Mouse (Mus musculus) lung, postnatal 25 days (tissue): ENCODE results near the gene Pi16.
"Not testable (repeated sequence)": the region's sequence is repeated elsewhere in the genome, so short reads cannot be mapped to it uniquely, and the experiment has no call there.

Experiments
- DNase-seq: peaks from one replicate; pipeline ENCODE4 v3.0.0; 2022; ENCODE audit warnings: low spot score

The Pi16 gene

DNA sequence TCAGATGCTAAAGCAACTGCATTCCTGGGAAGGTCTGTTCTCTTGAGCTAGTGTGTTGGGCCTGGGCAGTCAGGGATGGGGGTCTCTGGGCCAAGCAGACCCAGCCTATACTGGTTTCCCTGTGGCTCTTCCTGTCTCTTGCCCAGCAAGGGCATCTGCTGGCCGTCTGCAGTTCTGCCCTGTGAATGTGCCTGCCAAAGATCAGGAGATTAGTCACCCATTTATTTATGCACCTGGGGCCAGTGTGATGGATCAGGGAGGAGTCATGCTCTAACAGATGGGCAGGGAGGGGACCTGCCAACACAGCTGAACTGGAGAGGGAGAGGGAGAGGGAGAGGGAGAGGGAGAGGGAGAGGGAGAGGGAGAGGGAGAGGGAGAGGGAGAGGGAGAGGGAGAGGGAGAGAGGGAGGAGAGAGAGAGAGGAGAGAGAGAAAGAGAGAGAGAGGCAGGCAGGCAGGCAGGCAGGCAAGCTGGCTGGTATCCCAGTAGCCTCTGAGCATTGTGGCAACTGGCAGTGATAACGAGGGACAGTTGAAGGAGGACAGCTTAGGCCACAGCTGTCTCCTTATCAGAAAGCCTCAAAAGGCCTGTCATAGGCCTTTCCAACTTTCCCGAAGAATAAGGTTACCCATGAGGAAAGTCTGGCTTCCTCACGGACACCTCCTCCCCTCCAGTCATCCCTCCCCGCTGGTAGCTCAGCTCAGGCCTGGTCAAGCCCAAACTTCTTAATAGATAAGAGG lies 13.4 kb downstream of the Pi16 start:
- DNase-seq, result no peak

DNA sequence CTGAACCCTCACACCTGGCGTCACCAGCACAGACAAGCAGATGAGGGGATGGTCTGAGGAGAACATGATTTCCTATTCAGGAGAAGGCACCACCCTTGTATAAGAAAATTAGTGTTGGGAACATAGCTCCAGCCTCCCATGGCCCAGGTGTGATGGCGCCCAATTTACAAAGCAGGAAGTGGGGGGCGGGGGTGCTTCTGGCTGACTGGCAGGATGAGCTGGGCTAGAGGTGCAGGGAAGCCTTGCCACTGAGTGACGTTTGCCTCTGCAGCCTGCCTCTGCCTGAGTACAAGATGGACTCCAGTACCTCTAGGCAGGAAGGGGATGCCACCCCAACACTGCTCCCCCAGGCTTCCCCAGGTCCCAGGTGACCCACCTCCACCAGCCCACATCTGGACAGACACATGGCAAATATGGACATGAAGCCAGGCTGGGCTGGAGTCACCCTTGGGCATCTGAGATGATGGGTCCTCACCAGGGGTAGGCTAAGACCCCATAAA lies 14.8 kb downstream of the Pi16 start:
- no peak for DNase-seq

DNA sequence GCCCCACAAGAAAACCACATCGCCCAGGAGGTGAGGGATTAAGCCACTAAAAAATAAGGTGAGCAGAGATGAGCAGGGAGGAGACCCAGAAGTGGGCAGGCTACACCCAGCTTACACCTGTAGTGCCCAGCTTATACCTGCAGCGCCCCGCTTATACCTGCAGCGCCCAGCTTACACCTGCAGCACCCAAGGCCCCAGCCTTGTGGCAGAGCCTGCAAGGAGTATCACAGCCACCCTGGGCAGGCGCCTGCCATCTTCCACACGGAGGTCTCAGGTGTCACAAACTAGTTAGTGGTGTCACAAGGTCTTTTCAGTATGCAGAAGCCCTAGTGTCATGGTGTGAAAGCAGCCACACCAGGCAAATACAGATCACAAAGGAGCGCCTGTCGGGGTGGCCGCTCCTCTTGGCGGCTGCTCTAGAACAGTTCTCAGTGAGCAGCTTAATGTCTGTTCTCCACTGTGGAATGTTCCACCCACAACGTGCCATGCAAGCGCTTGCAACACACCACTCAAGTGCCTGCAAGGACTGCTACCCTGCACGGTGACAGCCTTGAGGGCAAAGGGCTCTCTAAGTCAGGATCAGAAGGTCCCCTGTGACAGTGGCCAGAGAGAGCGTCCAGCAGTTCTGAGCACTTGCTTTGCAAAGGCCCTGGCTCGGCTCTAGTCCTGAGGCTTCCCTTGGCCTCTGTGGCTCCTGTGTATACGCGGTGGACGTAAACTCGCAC lies 18.9 kb downstream of the Pi16 start:
- DNase-seq, result peak; percentile 74

DNA sequence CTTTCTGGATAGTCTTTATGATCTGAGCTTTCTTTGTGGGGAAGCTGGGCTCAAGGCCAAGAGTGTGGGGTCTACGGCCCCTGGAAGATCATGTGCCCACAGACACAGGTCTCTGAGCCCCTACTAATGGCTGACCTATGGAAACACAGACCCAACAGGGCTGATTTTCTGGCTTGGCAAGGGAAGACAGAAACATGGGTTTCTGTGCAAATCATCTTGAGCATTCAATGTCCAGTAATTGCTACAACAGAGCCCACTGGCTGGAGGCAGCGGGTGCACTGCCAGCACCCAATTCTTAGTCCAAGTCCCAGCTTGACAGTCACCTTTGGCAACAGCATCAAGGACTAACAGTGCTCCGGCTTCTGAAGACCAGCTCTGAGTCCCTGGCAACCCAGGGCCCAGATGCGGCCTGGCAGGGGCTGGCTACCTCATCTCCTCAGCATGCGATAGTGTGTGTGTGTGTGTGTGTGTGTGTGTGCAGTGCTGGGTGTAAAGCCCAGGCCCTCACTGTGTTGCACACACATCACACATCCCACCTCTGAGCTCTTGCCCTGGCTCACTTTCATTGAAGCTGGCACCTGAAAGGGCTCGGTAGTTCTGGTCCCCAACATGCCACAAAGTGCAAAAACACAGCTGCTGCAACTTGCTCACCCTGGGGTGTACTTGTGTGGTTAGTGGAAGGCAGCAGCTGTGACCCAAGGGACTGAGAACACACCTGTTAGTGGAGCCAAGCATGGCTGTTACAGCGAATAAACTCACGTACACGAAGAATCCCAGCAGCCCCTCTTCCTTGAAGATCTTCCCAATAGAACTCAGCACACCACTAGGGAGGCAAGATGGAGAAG lies 20.7 kb downstream of the Pi16 start:
- DNase-seq, result no peak

DNA sequence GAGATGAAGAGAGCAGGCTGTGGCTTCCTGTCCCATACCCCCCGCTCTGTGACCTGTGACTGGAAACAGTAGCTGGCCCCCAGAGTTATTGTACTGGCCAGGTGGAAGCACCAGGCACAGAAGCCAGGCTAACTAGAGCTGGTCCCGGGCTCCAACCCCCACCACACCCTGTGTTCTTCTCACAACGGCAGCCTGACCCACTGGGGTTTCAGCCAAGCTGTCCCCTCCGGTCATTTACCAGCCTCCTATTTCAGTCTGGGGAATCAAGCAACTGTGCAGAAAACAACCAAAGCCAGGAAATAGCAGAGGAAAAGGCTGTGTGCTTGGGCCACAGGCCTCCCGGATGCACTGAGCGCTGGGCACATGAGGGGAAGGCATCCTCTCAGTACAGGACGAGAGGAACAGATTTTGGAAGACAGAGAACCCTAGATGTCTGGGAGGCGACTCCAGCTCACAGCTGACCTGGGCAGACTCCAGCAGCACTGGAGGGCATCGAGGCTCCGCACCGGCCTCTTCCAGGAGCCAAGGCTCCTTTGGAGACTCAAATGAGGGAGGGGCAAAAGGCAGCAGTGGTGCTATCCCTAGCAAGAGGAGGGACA lies 21.8 kb downstream of the Pi16 start:
- no peak for DNase-seq

DNA sequence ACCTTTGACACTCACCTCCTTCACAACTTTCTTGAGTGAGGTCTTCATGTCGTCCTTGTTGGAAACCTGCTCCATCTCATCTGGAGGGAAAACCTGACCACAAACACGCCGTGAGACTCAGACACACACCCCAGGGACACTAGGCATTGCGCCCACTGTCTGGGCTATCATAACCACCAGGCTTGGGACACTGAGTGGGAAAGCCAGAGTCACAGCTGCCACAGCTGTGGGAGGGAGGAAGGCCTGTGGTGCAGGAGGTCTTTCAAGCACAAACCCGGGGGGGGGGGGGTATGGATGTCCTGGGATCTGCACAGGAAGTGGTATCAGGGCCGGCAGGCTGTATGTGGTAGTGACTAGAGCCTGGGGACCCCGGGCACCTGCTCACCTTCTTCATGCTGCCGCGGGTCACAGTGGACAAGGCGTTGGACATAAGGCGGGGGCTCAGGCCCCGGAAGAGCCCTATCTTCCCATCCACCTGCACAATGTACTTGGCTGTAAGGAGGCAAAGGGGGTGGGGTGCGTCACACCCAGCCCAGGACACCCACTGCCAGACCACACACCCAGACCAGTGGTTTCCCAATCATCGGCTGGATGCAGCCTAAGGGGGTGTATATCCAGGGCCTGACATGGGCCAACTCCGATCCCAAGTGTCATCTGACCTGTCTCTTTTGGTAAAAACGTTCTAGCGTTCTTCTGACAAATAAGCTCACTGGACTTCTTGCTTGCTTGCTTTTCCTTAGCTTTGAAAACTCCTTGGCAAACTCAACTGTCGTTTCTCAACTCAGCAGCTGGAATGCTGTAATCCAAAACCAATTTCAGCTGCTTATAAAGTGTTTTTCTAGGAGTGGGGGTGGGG lies 23.2 kb downstream of the Pi16 start:
- DNase-seq, result no peak

DNA sequence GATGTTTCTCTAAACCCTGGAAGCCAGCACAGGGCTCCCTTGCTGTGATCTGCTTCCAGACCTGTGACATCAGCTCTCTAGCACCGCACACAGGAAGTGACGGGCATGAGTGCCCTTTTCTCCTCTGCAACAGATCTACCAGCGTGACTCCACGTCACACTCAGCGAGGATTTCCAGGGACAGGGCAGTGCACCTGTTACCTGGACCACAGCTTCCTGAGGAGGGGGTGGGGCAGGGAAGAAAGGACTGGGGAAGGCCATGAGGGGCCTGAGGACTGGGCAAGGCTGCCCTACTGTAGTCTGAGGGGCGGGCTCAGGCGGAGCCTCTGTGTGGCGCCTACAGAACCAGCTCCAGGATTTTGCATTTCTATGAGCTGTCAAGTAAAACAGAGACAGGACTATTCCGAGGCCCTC lies 24.1 kb downstream of the Pi16 start:
- peak; percentile 68 for DNase-seq

DNA sequence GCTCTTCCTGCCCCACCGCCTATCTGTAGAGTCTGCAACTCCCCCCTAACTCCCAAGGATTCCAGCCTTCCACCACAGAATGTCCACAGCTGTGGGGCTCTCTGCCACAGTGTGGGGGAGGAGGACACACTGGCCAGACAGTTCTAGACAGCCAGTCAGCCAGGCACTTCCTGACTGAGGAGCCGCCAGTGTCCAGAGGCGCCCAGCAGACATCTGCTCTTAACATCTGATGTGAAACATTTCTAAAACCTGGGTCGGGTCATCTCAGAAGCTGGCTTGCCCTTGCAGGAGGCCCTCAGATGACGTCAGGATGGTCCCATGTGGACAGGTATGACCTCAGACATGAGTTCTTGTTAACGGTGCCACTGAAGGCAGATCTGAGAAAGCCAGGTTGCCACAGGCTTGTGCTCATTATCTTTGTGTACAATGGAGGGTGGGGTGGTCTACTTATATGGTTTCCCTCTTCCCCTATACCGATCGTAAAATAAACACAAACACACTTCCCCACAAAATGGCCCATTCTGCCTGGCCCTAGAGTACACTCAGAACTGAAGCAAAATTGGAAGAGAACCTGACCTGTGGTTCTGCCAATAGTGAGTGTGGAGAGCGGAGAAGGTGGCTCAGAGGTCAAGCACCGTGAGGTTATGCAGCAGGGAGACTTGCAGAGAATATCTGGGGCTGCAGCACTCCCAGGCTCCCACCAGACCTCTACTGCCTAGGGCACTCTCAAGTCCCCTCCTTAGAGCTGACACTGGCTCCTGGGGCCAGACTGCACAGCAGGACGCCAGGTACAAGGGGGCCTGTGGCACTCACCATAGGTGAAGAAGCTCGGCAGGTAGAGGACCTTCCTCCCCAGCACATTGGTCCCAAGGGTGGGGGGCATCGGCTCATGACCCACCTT lies 24.8 kb downstream of the Pi16 start:
- DNase-seq, result no peak

DNA sequence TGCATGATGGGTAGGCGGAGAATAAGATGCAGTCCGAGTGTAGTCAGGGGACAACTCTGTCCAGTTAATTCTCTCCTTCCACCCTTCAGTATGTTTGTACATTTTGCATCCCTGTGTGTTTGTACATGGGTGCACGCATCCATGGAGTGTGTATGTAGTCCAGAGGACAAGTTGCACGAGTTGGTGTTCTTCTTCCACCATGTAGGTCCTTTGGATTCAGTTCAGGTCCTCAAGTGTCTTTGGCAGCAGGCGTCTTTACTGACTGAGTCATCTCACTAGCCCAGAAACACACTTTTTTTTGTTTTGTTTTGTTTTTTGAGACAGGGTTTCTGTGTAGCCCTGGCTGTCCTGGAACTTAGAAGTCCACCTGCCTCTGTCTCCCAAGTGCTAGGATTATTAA lies 25.8 kb downstream of the Pi16 start:
- no peak for DNase-seq

DNA sequence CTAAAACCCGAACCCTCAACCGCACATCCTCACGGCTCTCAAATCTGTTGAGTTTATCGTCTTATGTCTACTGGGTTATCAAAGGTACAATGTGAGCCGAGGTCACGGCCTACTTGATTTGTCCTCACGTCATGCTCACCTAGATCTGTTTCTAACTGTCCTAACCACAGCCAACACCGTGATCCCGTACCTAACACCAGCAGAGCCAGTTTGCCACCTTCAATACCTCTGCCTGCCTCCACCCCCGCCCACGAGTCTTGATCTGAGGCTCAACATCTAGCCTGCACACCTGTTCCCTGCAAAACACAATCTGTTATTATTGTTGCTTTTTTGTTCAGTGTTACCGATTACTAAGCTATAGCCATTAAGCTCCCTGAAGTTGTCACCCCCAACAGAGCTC lies 27.8 kb downstream of the Pi16 start:
- DNase-seq, result no peak

DNA sequence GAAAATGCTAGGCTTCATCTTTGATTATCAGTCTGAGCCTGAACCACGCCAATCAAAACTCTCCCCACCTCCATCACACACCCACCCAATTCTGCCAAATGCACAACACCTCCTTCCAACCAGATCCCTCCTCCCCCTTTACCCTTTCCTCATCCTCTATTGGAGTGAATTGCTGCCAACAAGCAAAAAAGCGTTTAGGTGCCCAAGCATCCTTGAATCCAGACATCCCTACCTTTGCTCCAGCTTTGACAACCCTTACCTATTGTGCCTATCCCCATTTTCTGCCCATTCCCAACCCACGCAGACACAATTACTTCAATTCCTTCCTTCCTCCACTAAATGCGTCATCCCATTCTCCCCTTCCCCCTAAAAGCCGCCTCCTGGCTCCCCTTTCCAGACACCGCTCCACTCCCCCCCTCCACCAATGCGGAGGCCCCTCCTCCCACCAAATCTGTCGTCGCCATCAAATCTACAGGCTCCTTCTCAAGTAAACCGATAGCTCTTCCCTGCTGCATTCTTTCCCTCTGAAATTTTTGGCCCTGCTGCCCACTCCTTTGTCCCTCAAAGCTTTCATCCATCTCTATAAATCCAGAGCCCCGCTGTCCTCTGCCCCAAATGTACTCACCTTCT lies 29.1 kb downstream of the Pi16 start:
- DNase-seq, result no peak

DNA sequence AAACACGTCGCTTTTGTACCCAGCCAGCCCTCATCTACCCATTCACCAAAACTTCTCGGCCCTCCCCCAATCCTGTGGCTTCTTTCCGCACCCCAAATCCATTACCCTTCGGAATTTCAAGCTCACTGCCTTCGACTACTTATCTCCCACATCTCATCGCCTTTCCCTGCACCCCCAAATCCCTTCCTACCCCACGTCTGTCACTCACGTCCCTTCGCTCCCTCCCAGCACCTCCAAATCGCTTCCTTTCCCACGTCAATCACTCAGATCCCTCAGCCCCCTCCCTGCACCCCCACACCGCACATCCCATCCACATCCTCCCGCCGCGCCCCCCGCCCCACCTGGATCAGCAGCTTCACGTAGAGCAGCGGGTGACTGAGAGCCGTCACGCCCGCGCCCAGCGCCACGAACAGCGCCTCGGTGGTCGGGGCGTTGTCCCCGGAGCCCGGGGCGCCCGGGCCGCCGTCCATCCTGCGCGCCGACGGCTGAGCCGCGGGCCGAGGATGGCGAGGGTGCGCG lies 29.7 kb downstream of the Pi16 start:
- no peak for DNase-seq

DNA sequence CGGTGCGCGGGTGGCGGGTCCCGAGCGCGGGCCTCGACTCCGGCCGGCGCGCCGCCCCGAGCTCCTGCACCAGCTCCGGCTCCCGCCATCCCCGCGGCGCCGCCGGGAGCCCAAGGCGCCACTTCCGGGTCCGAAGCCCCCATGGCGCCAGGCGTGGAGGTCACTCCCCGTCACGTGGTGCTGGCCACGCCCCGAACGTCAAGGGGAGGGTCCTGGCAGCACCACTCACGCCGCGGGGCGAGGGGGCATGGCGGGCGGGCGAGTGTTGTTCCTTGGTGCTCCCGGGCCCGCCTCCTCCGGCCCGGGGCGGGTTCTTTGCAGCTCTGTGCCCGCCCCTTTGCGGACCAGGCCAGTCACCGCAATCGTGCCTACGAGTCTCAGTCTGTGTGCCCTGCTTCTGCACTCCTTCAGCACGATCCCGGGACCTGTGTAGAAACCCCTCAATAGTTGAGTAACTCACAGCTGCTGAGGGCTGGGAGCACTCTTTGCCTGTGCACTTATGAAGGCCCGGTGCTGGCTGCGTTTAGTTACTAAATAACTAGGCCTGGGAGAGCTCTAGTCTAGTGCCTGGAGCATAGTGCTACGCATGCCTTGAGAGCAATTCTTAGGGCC lies 30.3 kb downstream of the Pi16 start, which contains the start of gene Mtch1:
Gene Mtch1, minus strand, starts transcription at position 290 of the 612 bp plus-strand sequence.
- peak; percentile 99 for DNase-seq

DNA sequence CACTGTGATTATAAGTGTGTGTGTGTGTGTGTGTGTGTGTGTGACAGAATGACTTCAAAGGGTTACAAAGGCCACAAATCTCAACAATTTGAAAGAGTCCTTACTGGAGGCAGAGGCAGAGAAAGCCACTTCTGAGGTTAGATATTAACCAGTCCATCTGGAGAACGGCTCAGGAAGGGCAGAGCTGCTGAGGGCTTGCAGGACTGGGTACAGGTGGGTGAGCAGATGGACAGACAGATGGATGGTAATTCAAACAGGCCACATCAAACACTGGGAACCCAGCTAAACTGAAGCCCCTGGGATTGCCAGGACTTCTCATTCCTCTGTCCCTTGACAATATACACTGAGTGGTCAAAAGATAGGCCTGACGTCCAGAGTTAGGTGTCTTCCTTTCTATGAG lies 31.5 kb downstream of the Pi16 start:
- DNase-seq, result peak; percentile 48

DNA sequence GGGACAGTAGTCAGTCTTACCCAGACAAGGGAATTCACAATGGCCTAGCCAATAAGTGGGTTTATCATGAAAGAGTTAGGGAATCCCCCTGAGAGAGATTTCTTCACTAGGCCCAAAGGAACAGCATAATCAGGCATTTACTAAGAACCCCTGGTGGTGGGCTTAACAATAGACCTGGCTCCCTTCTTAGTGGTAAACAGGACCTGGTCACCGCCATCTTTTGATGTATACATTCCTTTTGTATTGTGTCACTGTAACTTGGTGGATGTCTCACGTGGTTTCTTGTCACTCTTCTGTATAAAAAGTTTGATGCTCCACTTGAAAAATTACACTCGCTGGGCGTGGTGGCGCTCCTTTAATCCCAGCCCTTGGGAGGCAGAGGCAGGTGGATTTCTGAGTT lies 33.6 kb downstream of the Pi16 start:
- not testable (repeated sequence) for DNase-seq

DNA sequence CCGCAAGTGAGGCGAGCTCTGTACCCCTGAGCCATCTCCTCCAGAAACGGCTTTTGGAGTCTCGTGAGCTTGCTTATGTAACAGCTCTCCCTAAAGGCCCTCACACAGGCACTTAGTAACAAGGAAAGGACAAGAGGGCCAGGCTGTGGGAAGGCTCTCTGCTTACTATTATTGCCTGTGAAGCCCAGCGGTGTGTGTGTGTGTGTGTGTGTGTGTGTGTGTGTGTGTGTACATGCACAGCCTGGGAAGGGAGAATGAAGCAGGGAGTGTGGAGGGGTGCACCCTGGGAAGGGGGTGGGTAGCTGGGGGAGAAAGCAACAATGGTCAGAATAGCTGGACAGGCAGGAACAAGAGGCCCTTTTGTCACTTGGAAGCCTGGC lies 38.0 kb downstream of the Pi16 start:
- DNase-seq, result peak; percentile 58

DNA sequence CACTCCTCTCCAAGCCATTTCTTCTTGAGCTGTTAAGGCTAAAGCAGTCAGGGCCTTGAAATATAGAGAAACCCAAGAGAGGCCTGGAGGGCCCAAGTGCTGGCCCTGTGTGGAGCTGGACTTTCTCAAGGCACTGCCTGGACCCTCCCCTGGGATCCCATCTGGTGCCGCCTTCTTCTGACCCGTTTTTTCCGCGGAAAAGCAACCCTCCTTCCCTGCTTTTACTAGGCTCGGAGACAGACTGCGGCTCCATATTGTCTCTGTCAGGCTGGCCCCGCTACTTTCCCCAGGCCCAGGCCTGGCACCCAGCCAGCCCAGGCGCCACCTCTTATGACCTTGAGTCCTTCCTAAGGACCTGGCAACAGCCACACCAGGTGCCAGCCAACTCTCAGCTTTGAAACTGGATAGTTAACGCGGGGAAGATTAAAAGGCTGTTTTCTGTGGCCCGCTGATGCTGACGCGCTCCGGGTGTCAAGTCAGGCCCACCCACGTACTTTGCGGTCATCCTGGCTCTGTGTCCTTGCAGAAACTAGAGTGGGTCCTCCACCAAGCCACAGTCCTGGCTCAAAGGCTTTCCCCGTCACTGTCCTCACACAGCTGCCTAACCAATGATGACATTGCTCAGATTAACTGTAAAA lies 38.5 kb downstream of the Pi16 start:
- DNase-seq, result peak; percentile 72

DNA sequence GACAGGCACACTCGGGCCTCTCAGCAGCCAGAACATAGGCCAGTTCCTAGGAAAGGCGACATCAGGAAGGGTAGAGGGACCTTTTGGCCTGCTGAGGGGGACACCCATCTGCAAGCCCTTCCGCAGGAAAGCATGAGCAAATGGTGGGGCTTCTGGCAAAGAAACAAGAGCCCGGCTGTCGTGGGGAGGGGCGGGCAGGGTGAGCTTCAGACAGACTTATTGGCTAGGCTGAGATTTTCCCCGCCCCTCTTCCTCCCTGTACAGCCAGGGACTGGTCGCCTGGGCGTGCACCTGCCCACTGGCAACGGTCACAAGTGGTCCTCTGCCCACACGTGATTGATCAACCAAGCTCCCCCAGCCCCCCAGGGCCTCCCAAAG lies 39.0 kb downstream of the Pi16 start:
- peak; percentile 81 for DNase-seq

DNA sequence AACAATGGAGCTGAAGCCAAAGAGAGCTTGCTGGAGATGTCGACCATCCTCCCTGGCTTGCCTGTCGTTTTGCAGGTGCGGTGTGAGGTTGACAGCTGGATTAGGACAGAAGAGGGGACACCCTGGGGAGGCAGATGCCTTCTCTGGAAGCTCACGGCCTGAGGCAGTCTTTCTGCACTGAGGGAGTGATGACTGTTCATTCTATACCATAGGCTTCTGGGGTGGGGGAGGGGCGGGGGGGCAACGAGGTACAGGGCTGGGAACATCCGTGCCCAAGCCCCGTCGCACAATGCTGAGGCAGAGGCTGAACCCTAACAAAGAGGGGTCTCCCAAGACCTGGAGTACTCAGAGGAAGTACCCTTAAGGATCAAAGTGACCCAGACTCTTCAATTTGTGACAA lies 39.4 kb downstream of the Pi16 start:
- no peak for DNase-seq
